Mouse (Mus musculus) midbrain, embryonic 11.5 days (tissue): ENCODE measurements around the gene Arf3. TPM values are rescaled to one million over a fixed set of nuclear protein-coding genes. Genes with fewer than 3 reads are reported as not detected.

Experiments used
- ATAC-seq: fragments of 200-750 bp; cut with Nextera tagmentation; 2 replicates; pipeline ENCODE4 v1.8.0; 2017; ENCODE audit warnings: moderate TSS enrichment, moderate library complexity; ENCODE audit not compliant: low FRiP score
- DNase-seq: peaks from one replicate; pipeline ENCODE4 v3.0.0; 2015; ENCODE audit warnings: low spot score; ENCODE audit errors: missing footprints
- H3K27ac ChIP-seq: fragments of 300-500 bp; sonication (generic); 2 replicates; pipeline ENCODE4 v1.5.1; 2014; ENCODE audit warnings: low read depth, low read length
- H3K27me3 ChIP-seq: fragments of 300-500 bp; sonication (generic); 2 replicates; pipeline ENCODE4 v1.6.1; 2014; ENCODE audit warnings: mild to moderate bottlenecking, low read length, moderate library complexity, mixed read lengths; ENCODE audit not compliant: control insufficient read depth, insufficient read depth
- H3K36me3 ChIP-seq: fragments of 300-500 bp; sonication (generic); 2 replicates; pipeline ENCODE4 v1.6.1; 2014; ENCODE audit warnings: mild to moderate bottlenecking, low read length, moderate library complexity, mixed read lengths; ENCODE audit not compliant: control insufficient read depth, insufficient read depth
- H3K4me1 ChIP-seq: fragments of 300-500 bp; sonication (generic); 2 replicates; pipeline ENCODE4 v1.6.1; 2014; ENCODE audit warnings: low read length; ENCODE audit not compliant: control insufficient read depth, insufficient read depth
- H3K4me2 ChIP-seq: fragments of 300-500 bp; sonication (generic); 2 replicates; pipeline ENCODE4 v1.6.1; 2014; ENCODE audit warnings: mild to moderate bottlenecking, moderate library complexity
- H3K4me3 ChIP-seq: fragments of 300-500 bp; sonication (generic); 2 replicates; pipeline ENCODE4 v1.5.1; 2014; ENCODE audit warnings: low read depth, low read length
- H3K9ac ChIP-seq: fragments of 300-500 bp; sonication (generic); 2 replicates; pipeline ENCODE4 v1.6.1; 2014; ENCODE audit warnings: low read length
- H3K9me3 ChIP-seq: fragments of 300-500 bp; sonication (generic); 2 replicates; pipeline ENCODE4 v1.6.1; 2016; ENCODE audit warnings: low read length; ENCODE audit not compliant: control insufficient read depth
- WGBS: fragments of 180-500 bp; shearing (Covaris S2); extraction: QIAGEN DNeasy Blood & Tissue Kit; methylation state at CpG from one replicate; pipeline ENCODE4 v1.1.7; 2014; 5-methylcytosine and 5-hydroxymethylcytosine counted together
- polyA plus RNA-seq: library from polyadenylated mRNA; unstranded; fragments of >200 nt; fragmentation: Nextera tagmentation; extraction: Ambion mirVana; gene quantifications from 2 replicates; pipeline ENCODE4 v1.2.1, GENCODE M21; 2014

Arf3 gene
- polyA plus RNA-seq, 1 experiment from 2014 or later: 33.4 TPM

DNA sequence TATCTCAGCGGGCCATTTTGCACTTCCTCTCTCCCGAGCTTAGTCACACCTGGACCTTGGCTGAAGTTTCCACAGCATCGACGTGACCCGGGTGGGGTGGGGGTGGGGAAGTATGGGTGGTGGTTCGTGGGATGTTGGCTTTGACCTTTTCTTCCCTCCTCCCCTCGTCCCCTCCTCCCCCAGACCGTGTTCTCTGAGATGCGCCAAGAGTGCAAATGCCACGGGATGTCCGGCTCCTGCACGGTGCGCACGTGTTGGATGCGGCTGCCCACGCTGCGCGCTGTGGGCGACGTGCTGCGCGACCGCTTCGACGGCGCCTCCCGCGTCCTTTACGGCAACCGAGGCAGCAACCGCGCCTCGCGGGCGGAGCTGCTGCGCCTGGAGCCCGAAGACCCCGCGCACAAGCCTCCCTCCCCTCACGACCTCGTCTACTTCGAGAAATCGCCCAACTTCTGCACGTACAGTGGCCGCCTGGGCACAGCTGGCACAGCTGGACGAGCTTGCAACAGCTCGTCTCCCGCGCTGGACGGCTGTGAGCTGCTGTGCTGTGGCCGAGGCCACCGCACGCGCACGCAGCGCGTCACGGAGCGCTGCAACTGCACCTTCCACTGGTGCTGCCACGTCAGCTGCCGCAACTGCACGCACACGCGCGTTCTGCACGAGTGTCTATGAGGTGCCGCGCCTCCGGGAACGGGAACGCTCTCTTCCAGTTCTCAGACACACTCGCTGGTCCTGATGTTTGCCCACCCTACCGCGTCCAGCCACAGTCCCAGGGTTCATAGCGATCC lies 29.4 kb upstream of the Arf3 start:
- no peak overlapping the region for H3K27ac ChIP-seq

DNA sequence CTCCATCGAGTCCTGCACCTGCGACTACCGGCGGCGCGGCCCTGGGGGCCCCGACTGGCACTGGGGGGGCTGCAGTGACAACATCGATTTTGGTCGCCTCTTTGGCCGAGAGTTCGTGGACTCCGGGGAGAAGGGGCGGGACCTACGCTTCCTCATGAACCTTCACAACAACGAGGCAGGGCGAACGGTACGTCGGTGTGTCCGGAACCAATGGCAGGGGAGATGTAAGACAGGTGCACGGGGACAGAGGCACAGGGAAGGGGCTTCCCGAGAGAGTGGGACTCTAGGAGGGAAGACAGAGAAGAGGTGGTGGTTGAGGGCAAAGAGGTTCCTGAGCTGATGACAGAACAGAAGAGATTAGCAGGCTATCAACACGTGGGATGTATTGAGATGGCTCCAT lies 28.8 kb upstream of the Arf3 start:
- ATAC-seq (no peak), DNase-seq (peak; percentile 94)
- Histone ChIP-seq H3K4me1 (peaks cover 30% of the 10 kb centered on the region), H3K27me3 (peaks cover 96% of the 10 kb centered on the region), H3K9ac (no peak overlapping the region), H3K36me3 (no peaks in the 10 kb centered on the region), H3K4me2 (peak overlapping the region; percentile 11; the same call in 1 of the 2 replicates), H3K4me3 (peak overlapping the region; percentile 24), H3K27ac (no peak overlapping the region), H3K9me3 (no peaks in the 10 kb centered on the region)
- WGBS: 2% methylated on average over 23 of the region's 23 CpGs

More for the DNA sequence above, 29.4 kb upstream of the Arf3 start:
- peak overlapping the region; percentile 24 for H3K4me3 ChIP-seq
- WGBS: 3% methylated on average over 75 of the region's 75 CpGs
- H3K4me2 ChIP-seq: peak overlapping the region; percentile 32
- H3K27me3 ChIP-seq: peaks cover 98% of the 10 kb centered on the region
- DNase-seq: peak; percentile 91
- no peaks in the 10 kb centered on the region for H3K36me3 ChIP-seq
- no peaks in the 10 kb centered on the region for H3K9me3 ChIP-seq
- ATAC-seq: no peak
- no peak overlapping the region; the same call in 1 of the 2 replicates for H3K9ac ChIP-seq
- peaks cover 35% of the 10 kb centered on the region for H3K4me1 ChIP-seq

DNA sequence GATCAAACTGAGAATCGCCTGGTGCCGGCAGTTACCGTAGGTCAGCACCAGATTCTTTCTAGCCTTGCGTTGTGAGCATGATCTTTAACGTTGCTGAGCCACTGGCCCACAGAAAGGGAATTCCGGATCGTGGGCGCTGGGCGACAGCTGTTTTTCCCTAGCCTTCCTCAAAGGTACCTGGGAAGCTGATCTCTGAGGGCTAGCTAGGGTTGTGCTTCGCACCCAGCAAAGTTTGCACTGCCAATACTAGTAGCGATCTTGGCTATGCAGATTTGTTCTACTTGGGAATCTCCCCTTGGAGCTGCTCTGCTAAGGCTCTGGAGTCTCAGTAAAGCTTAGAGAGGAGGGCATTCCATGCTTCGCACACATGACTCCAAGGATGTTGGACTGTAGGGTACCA lies 28.2 kb upstream of the Arf3 start:
- WGBS: 2% methylated on average over 12 of the region's 12 CpGs
- no peaks in the 10 kb centered on the region for H3K36me3 ChIP-seq
- no peak overlapping the region for H3K27ac ChIP-seq
- no peak for ATAC-seq
- peak; percentile 97 for DNase-seq
- H3K9me3 ChIP-seq: no peaks in the 10 kb centered on the region
- peaks cover 91% of the 10 kb centered on the region for H3K27me3 ChIP-seq
- H3K4me1 ChIP-seq: peaks cover 24% of the 10 kb centered on the region
- H3K4me3 ChIP-seq: peak overlapping the region; percentile 24
- peak overlapping the region; percentile 45; the same call in 1 of the 2 replicates for H3K9ac ChIP-seq
- H3K4me2 ChIP-seq: peak overlapping the region; percentile 37

DNA sequence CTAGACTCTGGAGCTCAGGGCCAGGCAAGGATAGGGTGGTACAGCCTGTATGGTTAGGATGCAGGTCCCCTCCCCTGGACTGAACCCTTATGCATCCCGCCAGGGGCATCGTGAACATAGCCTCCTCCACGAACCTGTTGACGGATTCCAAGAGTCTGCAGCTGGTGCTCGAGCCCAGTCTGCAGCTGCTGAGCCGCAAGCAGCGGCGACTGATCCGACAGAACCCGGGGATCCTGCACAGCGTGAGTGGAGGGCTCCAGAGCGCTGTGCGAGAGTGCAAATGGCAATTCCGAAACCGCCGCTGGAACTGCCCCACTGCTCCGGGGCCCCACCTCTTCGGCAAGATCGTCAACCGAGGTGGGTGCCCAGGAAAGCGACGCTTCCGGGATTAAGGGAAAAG lies 27.7 kb upstream of the Arf3 start:
- peak overlapping the region; percentile 37 for H3K4me2 ChIP-seq

DNA sequence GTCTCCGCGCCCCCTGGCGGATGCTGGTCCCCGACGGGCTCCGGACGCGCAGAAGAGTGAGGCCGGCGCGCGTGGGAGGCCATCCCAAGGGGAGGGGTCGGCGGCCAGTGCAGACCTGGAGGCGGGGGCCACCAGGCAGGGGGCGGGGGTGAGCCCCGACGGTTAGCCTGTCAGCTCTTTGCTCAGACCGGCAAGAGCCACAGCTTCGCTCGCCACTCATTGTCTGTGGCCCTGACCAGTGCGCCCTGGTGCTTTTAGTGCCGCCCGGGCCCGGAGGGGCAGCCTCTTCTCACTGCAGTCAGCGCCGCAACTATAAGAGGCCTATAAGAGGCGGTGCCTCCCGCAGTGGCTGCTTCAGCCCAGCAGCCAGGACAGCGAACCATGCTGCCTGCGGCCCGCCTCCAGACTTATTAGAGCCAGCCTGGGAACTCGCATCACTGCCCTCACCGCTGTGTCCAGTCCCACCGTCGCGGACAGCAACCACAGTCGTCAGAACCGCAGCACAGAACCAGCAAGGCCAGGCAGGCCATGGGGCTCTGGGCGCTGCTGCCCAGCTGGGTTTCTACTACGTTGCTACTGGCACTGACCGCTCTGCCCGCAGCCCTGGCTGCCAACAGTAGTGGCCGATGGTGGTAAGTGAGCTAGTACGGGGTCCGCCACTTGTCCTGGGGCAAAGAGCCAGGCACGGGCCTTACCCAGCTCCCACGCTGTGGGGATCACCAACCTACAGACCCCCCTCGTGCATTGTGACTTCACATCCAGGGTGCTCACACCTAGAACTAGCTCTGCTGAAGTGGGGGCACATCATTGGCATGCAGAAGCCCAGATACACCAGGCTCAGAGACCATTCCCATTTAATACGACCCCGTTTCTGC lies 26.9 kb upstream of the Arf3 start, which contains the start of gene Wnt1:
TSS of gene Wnt1 (plus strand) at position 197 of the 875 bp plus-strand sequence.
- peak; percentile 41 for ATAC-seq
- peaks cover 21% of the 10 kb centered on the region for H3K4me1 ChIP-seq
- no peaks in the 10 kb centered on the region for H3K9me3 ChIP-seq
- peak; percentile 94 for DNase-seq
- WGBS: under 1% methylated on average over 50 of the region's 51 CpGs
- peak within 1 kb of the TSS; percentile 45 for H3K9ac ChIP-seq
- H3K27ac ChIP-seq: no peak within 1 kb of the TSS
- H3K36me3 ChIP-seq: no peaks in the 10 kb centered on the region
- peak within 1 kb of the TSS; percentile 37 for H3K4me2 ChIP-seq
- peak within 1 kb of the TSS; percentile 24 for H3K4me3 ChIP-seq
- H3K27me3 ChIP-seq: peaks cover 78% of the 10 kb centered on the region

More for the DNA sequence above, 27.7 kb upstream of the Arf3 start:
- H3K36me3 ChIP-seq: no peaks in the 10 kb centered on the region
- H3K27me3 ChIP-seq: peaks cover 86% of the 10 kb centered on the region
- DNase-seq: no peak
- peaks cover 21% of the 10 kb centered on the region for H3K4me1 ChIP-seq
- H3K9ac ChIP-seq: peak overlapping the region; percentile 45
- under 1% methylated on average over 23 of the region's 23 CpGs for WGBS
- H3K4me3 ChIP-seq: peak overlapping the region; percentile 24
- H3K9me3 ChIP-seq: no peaks in the 10 kb centered on the region
- no peak for ATAC-seq
- no peak overlapping the region for H3K27ac ChIP-seq

DNA sequence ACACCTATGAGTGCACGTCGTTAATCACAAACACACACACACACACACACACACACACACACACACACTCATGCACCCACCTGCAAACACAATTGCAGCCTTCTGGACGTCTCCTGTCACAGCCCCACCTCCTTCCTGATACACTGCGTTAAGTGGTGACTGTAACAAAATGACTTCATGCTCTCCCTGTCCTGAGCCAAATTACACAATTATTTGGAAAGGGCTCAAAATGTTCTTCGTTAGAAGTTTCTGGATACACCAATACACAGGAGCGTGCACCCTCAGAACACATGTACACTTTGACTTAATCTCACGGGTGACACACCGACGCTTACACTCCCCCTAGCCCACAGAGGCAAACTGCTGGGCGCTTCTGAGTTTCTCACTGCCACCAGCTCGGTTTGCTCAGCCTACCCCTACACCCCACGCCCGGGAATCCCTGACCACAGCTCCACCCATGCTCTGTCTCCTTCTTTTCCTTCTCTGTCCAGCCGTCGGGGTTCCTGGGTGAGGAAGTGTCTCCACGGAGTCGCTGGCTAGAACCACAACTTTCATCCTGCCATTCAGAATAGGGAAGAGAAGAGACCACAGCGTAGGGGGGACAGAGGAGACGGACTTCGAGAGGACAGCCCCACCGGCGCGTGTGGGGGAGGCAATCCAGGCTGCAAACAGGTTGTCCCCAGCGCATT lies 26.1 kb upstream of the Arf3 start:
- Histone ChIP-seq H3K9me3 (no peaks in the 10 kb centered on the region), H3K27ac (no peak overlapping the region), H3K27me3 (peaks cover 70% of the 10 kb centered on the region), H3K4me1 (peaks cover 21% of the 10 kb centered on the region), H3K9ac (no peak overlapping the region), H3K4me3 (no peak overlapping the region), H3K36me3 (no peaks in the 10 kb centered on the region), H3K4me2 (no peak overlapping the region)
- DNase-seq: peak; percentile 96
- WGBS: 11% methylated on average over 24 of the region's 24 CpGs
- no peak for ATAC-seq

DNA sequence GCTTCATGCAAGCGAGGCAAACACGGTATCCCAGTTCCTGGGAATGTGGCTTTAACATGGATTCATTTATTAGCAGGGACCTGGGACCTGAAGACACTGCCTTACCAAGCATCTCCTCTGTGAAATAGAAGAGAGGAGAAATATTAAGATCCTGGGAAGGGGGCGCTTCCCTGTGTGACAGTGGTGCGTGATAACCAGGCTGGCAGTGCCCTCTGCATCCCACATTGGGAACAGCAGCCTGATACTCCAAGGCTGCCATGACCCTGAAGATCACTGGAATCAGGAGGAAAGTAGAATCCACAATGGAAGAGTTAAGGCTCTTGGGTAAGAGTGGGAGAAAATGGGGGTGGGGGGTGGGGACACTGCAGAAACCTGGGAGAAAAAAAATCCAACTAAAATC lies 24.9 kb upstream of the Arf3 start:
- DNase-seq (no peak), ATAC-seq (no peak)
- Histone ChIP-seq H3K4me3 (no peak overlapping the region), H3K9me3 (no peaks in the 10 kb centered on the region), H3K4me2 (no peak overlapping the region), H3K4me1 (peaks cover 17% of the 10 kb centered on the region), H3K27ac (no peak overlapping the region), H3K36me3 (no peaks in the 10 kb centered on the region), H3K27me3 (peaks cover 58% of the 10 kb centered on the region), H3K9ac (no peak overlapping the region)
- WGBS: 48% methylated on average over 4 of the region's 4 CpGs

DNA sequence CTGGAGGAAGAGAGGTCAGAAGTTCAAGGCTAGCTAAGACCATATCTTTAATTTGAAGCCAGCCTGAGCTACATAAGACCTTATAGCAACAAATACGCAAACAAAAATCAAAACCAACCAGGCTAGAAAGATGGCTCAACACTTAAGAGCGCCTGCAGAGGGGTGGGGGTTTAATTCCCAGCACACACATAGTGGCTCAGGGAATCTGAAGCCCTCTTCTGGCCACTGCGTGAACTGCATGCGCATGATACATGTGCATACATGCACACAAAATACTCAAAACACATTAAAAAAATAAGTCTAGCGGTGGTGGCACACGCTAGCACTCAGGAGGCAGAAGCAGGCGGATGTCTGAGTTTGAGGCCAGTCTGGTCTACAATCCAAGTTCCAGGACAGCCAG lies 22.7 kb upstream of the Arf3 start:
- Histone ChIP-seq H3K27ac (no peak overlapping the region), H3K27me3 (peaks cover 54% of the 10 kb centered on the region), H3K9ac (no peak overlapping the region), H3K9me3 (no peaks in the 10 kb centered on the region), H3K4me2 (no peak overlapping the region), H3K4me3 (no peak overlapping the region), H3K36me3 (no peaks in the 10 kb centered on the region), H3K4me1 (peaks cover 5% of the 10 kb centered on the region)
- DNase-seq: no peak
- 40% methylated on average over 7 of the region's 7 CpGs for WGBS
- ATAC-seq: no peak
